Mouse (Mus musculus) hindbrain, embryonic 15.5 days (tissue): ENCODE measurements around the gene H2-K1. TPM values are rescaled to one million over a fixed set of nuclear protein-coding genes. Genes with fewer than 3 reads are reported as not detected.
A peak's percentile ranks its signal among the peaks of the same experiment; 100 is the strongest.
"Not testable (repeated sequence)": the region's sequence is repeated elsewhere in the genome, so short reads cannot be mapped to it uniquely, and the experiment has no call there.

Experiments used
- ATAC-seq: fragments of 200-750 bp; cut with Nextera tagmentation; 2 replicates; pipeline ENCODE4 v1.8.0; 2017; ENCODE audit warnings: low read depth, moderate number of reproducible peaks, moderate TSS enrichment; ENCODE audit not compliant: low FRiP score
- H3K27ac ChIP-seq: fragments of 300-500 bp; sonication (generic); replicated peaks from 2 replicates; pipeline ENCODE4 v1.5.1; 2015; ENCODE audit warnings: mild to moderate bottlenecking, inconsistent platforms
- H3K27me3 ChIP-seq: fragments of 300-500 bp; sonication (generic); 2 replicates; pipeline ENCODE4 v1.6.1; 2015; ENCODE audit warnings: control low read depth, inconsistent platforms
- H3K36me3 ChIP-seq: fragments of 300-500 bp; sonication (generic); 2 replicates; pipeline ENCODE4 v1.6.1; 2015; ENCODE audit warnings: control low read depth, inconsistent platforms
- H3K4me1 ChIP-seq: fragments of 300-500 bp; sonication (generic); replicated peaks from 2 replicates; pipeline ENCODE4 v1.6.1; 2015; ENCODE audit warnings: control low read depth, inconsistent platforms
- H3K4me2 ChIP-seq: fragments of 300-500 bp; sonication (generic); 2 replicates; pipeline ENCODE4 v1.6.1; 2015; ENCODE audit warnings: moderate library complexity, mild to moderate bottlenecking, inconsistent platforms
- H3K4me3 ChIP-seq: fragments of 300-500 bp; sonication (generic); 2 replicates; pipeline ENCODE4 v1.5.1; 2015; ENCODE audit warnings: mild to moderate bottlenecking, inconsistent platforms
- H3K9ac ChIP-seq: fragments of 300-500 bp; sonication (generic); 2 replicates; pipeline ENCODE4 v1.6.1; 2015; ENCODE audit warnings: inconsistent platforms
- H3K9me3 ChIP-seq: fragments of 300-500 bp; sonication (generic); 2 replicates; pipeline ENCODE4 v1.6.1; 2016; ENCODE audit warnings: control low read depth, inconsistent platforms
- WGBS: fragments of 180-500 bp; shearing (Covaris S2); methylation state at CpG from one replicate; pipeline ENCODE4 v1.1.7; 2015; 5-methylcytosine and 5-hydroxymethylcytosine counted together
- polyA plus RNA-seq: library from polyadenylated mRNA; unstranded; fragments of >200 nt; fragmentation: Nextera tagmentation; extraction: Ambion mirVana; gene quantifications from 2 replicates; pipeline ENCODE4 v1.2.1, GENCODE M21; 2015

Gene H2-K1
- polyA plus RNA-seq, 1 experiment from 2014 or later: 19.5 TPM

DNA sequence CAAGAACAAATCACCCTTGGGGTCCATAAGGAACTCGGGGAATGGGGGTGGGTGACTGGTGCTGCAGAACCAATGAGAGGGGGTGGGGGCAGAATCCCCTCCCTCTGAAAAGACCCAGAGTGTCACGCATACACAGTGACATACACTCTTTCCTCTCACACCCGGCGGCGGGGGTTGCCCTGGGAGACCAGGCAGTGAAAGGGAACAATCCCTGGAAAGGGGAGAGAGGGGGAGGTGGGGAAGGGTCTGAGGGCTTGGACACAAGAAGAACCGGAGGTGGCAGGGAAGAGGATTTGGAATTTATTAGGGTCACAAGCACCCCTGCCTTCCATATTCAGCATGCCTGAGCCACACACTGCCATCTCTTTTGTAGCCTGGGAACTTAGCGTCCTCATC lies 25.6 kb upstream of the H2-K1 start:
- ATAC-seq: peak; percentile 7
- peak overlapping the region; percentile 70 for H3K4me3 ChIP-seq
- H3K36me3 ChIP-seq: peaks cover 25% of the 10 kb centered on the region
- peak overlapping the region; percentile 91; the same call in 1 of the 2 replicates for H3K9ac ChIP-seq
- whole genome bisulfite sequencing: 5% methylated on average over 7 of the region's 7 CpGs
- H3K27me3 ChIP-seq: no peaks in the 10 kb centered on the region
- peak overlapping the region; percentile 92 for H3K4me2 ChIP-seq
- H3K9me3 ChIP-seq: no peaks in the 10 kb centered on the region
- peak overlapping the region; percentile 98 for H3K27ac ChIP-seq
- peaks cover 75% of the 10 kb centered on the region for H3K4me1 ChIP-seq

DNA sequence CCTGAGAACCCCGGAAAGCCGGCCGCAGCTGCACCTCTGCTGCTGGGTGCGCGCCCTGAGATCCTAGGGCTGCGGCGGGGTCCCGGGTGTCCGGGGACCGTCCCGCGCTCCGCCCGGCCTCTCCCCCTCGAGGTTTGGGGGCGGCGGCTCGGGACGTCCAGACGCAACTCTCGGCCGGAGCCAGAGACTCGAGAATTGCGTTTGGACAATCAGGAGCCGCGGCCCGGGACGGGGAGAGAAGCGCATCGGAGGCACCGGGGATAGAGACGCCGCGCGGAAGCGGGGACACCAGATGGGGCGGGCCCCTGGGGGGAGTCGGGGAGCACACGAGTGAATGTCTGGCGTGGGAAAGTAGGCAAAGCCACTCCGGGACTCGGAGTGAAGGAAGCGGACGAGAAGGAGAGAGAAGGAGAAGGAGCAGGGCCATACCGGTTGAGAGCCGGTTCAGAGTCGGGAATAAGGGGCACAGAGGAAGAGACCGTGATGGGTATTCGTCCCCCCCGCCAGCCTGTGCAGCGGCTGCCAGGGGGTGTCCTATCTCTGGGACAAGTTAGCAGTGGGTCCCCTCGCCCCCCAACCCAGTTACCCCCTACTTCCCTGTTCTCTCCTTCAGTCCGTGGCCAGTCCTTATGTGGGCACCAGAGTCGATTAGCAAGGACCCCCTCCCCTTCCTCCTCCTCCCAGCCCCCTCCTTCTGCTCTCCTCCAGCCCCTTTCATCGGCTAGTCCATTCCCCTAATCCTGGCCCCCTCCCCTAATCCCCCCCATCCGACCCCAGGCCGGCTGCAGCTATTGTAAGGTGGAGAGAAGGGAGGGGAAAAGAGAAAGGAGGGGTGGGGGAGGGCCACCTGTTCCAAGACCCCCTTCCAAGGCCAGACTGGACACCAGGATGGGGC lies 25.0 kb upstream of the H2-K1 start:
- H3K4me1 ChIP-seq: peaks cover 68% of the 10 kb centered on the region
- ATAC-seq: peak; percentile 4
- H3K9me3 ChIP-seq: no peaks in the 10 kb centered on the region
- whole genome bisulfite sequencing: under 1% methylated on average over 53 of the region's 57 CpGs
- peak overlapping the region; percentile 98 for H3K27ac ChIP-seq
- peak overlapping the region; percentile 70 for H3K4me3 ChIP-seq
- peaks cover 28% of the 10 kb centered on the region for H3K36me3 ChIP-seq
- H3K27me3 ChIP-seq: no peaks in the 10 kb centered on the region
- H3K4me2 ChIP-seq: peak overlapping the region; percentile 92
- H3K9ac ChIP-seq: peak overlapping the region; percentile 91

DNA sequence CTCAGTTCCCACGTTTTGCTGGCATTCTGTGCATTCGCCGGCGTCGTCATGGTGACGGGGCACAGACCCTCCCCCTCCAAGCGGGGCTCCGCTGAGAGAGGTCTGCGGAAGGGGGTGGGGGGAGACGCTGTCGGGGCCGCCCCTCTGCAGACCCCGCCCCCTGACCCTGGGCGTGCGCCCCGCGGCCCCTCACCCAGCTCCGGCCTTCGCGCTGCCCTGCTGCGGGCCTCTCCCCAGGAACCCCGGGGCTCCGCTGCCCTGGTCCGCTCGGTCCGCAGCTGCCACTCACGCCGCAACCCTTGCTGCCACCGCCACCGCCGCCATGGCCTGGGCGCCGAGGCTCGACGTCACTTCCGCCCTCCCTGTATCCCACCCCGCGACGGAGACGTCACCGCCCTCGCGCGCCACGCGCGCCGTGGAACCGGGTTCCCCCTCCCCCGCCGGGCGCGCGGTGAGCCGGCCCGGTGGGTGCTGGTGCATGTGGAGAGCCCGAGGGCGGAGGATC lies 24.2 kb upstream of the H2-K1 start, which contains the start of gene Ring1:
Ring1 (minus strand) TSS at position 364 of the 505 bp plus-strand sequence.
- peak; percentile 83 for ATAC-seq

DNA sequence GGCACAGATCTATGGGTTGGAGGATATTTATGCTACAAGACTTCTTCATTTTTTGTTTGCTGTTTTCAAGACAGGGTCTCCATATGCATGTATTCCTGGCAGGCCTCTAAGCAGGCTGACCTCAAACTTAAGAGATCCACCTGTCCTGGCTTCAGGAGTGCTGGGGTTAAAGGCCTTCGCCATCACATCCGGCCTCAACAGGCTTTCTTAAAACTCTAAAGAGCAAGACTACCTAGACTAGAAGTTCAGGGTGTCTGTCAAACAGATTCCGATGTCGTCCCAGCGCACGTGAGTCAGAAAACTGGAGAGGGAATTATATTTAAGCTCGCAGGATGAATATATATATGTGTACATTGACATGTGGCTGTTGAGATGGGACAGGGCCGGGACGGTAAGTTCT lies 23.5 kb upstream of the H2-K1 start:
- peak overlapping the region; percentile 91 for H3K9ac ChIP-seq
- H3K36me3 ChIP-seq: peaks cover 16% of the 10 kb centered on the region
- no peaks in the 10 kb centered on the region for H3K9me3 ChIP-seq
- H3K27ac ChIP-seq: peak overlapping the region; percentile 98
- H3K4me1 ChIP-seq: peaks cover 54% of the 10 kb centered on the region
- ATAC-seq: no peak
- H3K4me3 ChIP-seq: peak overlapping the region; percentile 70
- WGBS: 67% methylated on average over 9 of the region's 9 CpGs
- H3K27me3 ChIP-seq: no peaks in the 10 kb centered on the region
- H3K4me2 ChIP-seq: peak overlapping the region; percentile 92

More for the DNA sequence above, 24.2 kb upstream of the H2-K1 start, which contains the start of gene Ring1:
- under 1% methylated on average over 50 of the region's 58 CpGs for WGBS
- H3K36me3 ChIP-seq: peaks cover 23% of the 10 kb centered on the region
- peak within 1 kb of the TSS; percentile 70 for H3K4me3 ChIP-seq
- H3K4me2 ChIP-seq: peak within 1 kb of the TSS; percentile 92
- no peaks in the 10 kb centered on the region for H3K9me3 ChIP-seq
- peak within 1 kb of the TSS; percentile 98 for H3K27ac ChIP-seq
- H3K4me1 ChIP-seq: peaks cover 61% of the 10 kb centered on the region
- no peaks in the 10 kb centered on the region for H3K27me3 ChIP-seq
- H3K9ac ChIP-seq: peak within 1 kb of the TSS; percentile 91

DNA sequence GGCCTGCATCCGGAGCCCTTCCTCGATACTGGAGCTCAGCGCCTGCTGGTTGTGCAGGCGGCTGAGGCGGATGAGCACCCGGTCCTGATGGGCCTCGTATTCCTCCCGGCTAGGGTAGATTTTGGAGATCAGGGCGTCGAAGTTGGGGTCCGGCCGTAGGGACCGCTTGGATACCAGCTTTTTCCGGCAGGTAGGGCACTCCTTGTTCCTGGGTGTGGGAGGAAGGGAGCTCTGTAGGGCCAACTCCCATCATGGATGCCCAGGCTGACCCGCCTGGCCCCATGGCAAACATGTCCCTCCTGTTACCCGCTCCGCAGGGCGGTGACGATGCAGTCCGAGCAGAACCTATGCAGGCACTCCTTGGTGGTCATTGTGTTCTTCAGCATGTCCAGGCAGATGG lies 22.8 kb upstream of the H2-K1 start:
- Histone ChIP-seq H3K27me3 (no peaks in the 10 kb centered on the region), H3K9ac (no peak overlapping the region), H3K27ac (no peak overlapping the region), H3K4me1 (peaks cover 47% of the 10 kb centered on the region), H3K4me3 (no peak overlapping the region), H3K9me3 (no peaks in the 10 kb centered on the region), H3K36me3 (peaks cover 13% of the 10 kb centered on the region), H3K4me2 (no peak overlapping the region)
- WGBS: 97% methylated on average over 20 of the region's 20 CpGs
- ATAC-seq: no peak

DNA sequence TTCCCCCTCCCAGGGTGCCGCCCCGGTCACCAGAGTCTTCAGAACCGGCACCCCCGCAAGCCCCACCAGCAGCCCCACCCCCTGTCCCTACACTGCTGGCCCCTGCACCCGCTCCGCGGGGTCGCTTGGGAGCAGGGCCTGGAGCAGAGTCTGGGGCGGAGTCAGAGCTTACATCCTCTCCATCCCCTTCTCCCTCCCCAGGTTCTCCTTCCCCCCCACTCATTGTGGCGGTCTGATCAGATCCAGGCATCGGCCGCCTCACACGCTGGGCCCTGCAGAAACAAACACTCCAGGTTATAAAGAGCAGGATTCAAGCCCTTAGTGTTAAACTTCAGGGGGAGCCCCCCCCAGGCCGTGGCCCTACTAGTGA lies 22.3 kb upstream of the H2-K1 start:
- no peak overlapping the region for H3K27ac ChIP-seq
- H3K27me3 ChIP-seq: no peaks in the 10 kb centered on the region
- no peak for ATAC-seq
- H3K9me3 ChIP-seq: no peaks in the 10 kb centered on the region
- H3K4me2 ChIP-seq: no peak overlapping the region
- peaks cover 43% of the 10 kb centered on the region for H3K4me1 ChIP-seq
- H3K4me3 ChIP-seq: no peak overlapping the region
- WGBS: 91% methylated on average over 14 of the region's 14 CpGs
- H3K9ac ChIP-seq: no peak overlapping the region
- peaks cover 13% of the 10 kb centered on the region for H3K36me3 ChIP-seq

DNA sequence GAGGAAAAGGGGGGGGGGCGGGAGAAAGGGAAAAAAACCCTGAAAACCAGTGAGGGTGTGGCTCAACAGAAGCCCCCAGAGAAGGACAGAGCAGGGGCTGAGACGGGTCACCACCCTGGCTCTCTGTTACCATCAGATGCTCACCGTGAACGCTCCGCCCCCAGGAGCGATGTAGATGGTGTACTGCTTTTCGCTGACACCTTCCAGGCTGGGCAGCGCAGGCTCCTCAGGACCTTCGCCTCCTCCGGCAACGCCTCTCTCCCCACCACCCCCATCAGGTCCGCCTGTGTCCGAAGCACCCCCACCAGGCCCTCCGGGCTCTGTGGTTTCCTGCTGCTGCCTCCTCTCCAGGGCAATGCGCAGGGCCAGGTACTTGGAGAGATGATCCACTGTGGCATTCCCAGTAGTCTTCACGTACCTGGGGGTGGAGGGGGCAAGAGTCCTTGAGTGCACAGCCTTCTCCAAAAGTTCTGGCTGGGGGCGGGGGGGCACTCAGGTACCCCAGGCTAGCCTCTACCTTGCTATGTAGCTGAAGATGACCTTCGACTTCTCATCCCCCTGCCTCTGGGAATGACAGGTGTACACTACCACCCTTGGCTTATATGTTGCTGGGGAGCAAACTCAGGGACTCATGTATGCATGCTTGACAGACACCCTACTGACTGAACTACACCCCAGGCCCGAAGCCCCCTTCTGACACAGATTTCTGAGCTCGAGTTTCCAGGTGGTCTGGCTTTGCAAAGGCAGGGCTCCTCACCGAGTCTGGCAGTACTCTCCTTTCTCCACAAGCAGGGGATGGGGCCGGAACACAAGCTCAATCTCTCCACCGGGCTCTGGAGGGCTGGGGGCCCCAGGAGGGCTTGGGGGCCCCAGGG lies 21.6 kb upstream of the H2-K1 start:
- ATAC-seq: no peak
- 95% methylated on average over 23 of the region's 23 CpGs for WGBS
- H3K27me3 ChIP-seq: no peaks in the 10 kb centered on the region
- no peak overlapping the region for H3K4me2 ChIP-seq
- H3K4me1 ChIP-seq: peaks cover 36% of the 10 kb centered on the region
- no peak overlapping the region for H3K27ac ChIP-seq
- no peak overlapping the region for H3K9ac ChIP-seq
- H3K9me3 ChIP-seq: no peaks in the 10 kb centered on the region
- no peak overlapping the region for H3K4me3 ChIP-seq
- peaks cover 13% of the 10 kb centered on the region for H3K36me3 ChIP-seq

DNA sequence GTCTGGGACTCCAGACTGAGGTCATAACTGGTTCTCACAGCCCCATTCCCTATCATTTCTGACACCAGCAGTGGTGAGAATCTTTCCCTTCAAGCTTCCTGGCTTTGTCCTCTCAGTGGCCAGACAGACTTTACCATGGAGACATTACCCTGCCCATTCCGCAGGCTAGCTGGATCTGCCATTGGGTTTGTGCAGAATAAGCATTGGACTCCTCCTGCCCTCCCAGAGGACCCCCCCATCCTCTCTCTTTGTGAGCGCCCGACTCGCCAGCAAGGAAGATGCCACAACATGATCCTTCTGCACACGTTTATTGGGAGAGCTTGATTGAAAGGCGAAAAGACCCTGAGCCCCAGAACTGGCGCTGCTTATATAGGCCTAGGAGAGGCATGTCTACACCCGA lies 13.3 kb upstream of the H2-K1 start:
- Histone ChIP-seq H3K36me3 (no peaks in the 10 kb centered on the region), H3K9me3 (no peaks in the 10 kb centered on the region), H3K4me2 (no peak overlapping the region), H3K9ac (no peak overlapping the region), H3K4me1 (no peaks in the 10 kb centered on the region), H3K27me3 (no peaks in the 10 kb centered on the region), H3K4me3 (no peak overlapping the region), H3K27ac (no peak overlapping the region)
- no peak for ATAC-seq
- WGBS: 93% methylated on average over 8 of the region's 8 CpGs

DNA sequence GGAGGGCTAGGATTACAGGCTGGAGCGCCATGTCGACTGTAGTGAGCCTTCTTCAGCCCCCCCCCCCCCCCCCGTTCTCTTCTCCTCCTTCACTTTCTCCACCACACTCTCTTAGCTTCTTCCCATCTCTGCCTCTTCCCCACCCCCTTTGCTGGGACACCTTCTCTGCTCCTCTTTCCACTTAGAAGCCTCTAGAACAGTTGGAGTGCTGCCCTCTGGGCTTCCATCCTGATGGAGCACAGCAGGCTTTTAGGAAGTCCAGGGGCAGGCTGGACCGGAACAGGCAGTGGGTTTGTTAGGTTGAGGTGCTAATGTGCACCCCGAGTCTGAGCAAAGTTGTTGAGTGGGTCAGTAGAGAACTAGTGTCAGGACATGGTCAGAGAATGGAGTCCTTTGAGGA lies 10.0 kb upstream of the H2-K1 start:
- Histone ChIP-seq H3K4me1 (no peaks in the 10 kb centered on the region), H3K9me3 (no peaks in the 10 kb centered on the region), H3K4me3 (no peak overlapping the region), H3K36me3 (no peaks in the 10 kb centered on the region), H3K27me3 (no peaks in the 10 kb centered on the region), H3K9ac (no peak overlapping the region), H3K27ac (no peak overlapping the region), H3K4me2 (no peak overlapping the region)
- no peak for ATAC-seq
- 82% methylated on average over 5 of the region's 5 CpGs for WGBS

DNA sequence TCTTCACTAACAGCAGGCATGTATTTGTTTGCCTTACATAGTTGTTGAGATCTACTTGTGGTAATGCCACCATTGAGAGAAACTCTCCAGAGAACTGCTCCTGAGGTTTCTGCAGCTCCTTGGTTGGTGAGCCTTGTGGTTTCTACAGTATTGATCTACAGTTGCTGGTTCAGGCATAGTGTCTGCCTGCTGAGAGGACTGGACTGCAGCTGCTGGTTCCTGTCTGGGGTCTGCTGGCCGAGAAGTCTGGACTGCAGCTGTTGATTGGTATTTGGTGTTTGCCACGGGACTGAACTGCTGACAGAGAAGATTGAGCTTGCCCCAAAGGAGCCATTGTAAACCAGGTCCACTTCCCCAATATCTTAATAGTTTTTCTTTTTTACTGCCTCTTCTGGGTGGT lies 6.4 kb upstream of the H2-K1 start:
- Histone ChIP-seq H3K27me3 (peaks cover 6% of the 10 kb centered on the region; the same call in 1 of the 2 replicates), H3K9ac (no peak overlapping the region), H3K27ac (no peak overlapping the region), H3K4me2 (no peak overlapping the region), H3K4me3 (no peak overlapping the region), H3K9me3 (no peaks in the 10 kb centered on the region), H3K36me3 (no peaks in the 10 kb centered on the region), H3K4me1 (no peaks in the 10 kb centered on the region)
- ATAC-seq: no peak
- 45% methylated on average over 2 of the region's 2 CpGs for WGBS

DNA sequence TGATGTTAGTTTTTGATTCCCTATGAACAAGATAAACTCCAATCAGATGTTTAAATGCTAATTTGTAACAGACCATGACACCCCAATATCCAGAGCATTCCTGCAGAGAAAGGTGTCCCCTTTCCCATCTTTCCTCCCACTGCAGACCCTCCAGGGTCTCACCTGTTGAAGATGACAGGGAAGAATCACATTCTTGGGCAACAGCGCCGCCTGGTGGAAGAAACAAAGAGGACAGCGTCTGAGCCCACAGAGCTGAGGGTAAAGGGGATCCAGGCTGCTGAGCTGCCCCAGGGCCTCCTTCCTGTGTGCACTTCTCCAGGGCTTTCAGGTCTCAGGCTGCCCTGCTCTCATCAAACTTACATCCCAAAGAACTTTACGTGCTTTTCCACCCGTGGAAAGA lies 3.3 kb upstream of the H2-K1 start:
- Histone ChIP-seq H3K27ac (no peak overlapping the region), H3K9me3 (no peaks in the 10 kb centered on the region), H3K4me3 (no peak overlapping the region), H3K4me1 (peaks cover 13% of the 10 kb centered on the region), H3K4me2 (no peak overlapping the region), H3K9ac (no peak overlapping the region), H3K36me3 (no peaks in the 10 kb centered on the region), H3K27me3 (peaks cover 29% of the 10 kb centered on the region)
- ATAC-seq: no peak
- 3% methylated on average over 5 of the region's 5 CpGs for WGBS

DNA sequence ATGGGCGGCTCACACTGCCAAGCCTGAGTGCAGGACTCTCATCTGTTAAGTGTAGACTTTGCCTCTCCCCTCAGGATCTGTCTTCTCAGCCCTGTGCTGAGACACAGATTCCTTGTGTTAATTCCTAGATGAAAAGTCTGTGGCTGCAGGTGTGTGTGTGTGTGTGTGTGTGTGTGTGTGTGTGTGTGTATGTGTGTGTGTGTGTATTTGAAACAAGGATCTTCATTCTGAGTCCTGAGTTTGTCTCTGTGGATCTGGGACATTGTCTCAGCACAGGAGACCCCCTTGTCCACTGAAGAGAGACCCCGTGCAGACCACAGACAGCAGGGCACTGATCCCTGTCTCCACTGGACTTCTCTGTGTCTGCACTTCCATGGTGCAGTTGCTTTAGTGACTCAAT lies 649 bp upstream of the H2-K1 start:
- H3K36me3 ChIP-seq, H3K4me2 ChIP-seq, H3K9ac ChIP-seq, H3K4me3 ChIP-seq, H3K9me3 ChIP-seq, ATAC-seq, H3K27ac ChIP-seq: not testable (repeated sequence)
- H3K27me3 ChIP-seq: peaks cover 29% of the 10 kb centered on the region
- H3K4me1 ChIP-seq: peaks cover 13% of the 10 kb centered on the region
- WGBS: 54% methylated on average over 2 of the region's 2 CpGs
